Mouse (Mus musculus) heart, embryonic 14.5 days (tissue): ENCODE results near the gene Upk1b. TPM values are rescaled to one million over a fixed set of nuclear protein-coding genes. Genes with fewer than 3 reads are reported as not detected.
"Not testable (repeated sequence)": the region's sequence is repeated elsewhere in the genome, so short reads cannot be mapped to it uniquely, and the experiment has no call there.

ENCODE experiments used
- ATAC-seq: fragments of 200-750 bp; cut with Nextera tagmentation; 2 replicates; pipeline ENCODE4 v1.8.0; 2017; ENCODE audit warnings: low read depth, moderate TSS enrichment; ENCODE audit not compliant: insufficient number of reproducible peaks, insufficient read depth, low FRiP score
- H3K27ac ChIP-seq, 2 experiments: fragments of 200-500 bp in 1 of 2; fragments of 300-500 bp in 1 of 2; sonication (generic) in 1 of 2; replicated peaks in 1 of 2; 2 replicates each; pipeline ENCODE4 v1.5.1; 2012 to 2014; ENCODE audit warnings: low read depth in 2 of 2, low read length in 2 of 2, control low read depth in 1 of 2, mild to moderate bottlenecking in 1 of 2, mixed read lengths in 1 of 2; ENCODE audit not compliant: control insufficient read depth in 1 of 2, insufficient read depth in 1 of 2
- H3K27me3 ChIP-seq: fragments of 300-500 bp; sonication (generic); 2 replicates; pipeline ENCODE4 v1.6.1; 2014; ENCODE audit warnings: mild to moderate bottlenecking, low read length, control low read depth; ENCODE audit not compliant: control insufficient read depth, insufficient read depth
- H3K36me3 ChIP-seq: fragments of 300-500 bp; sonication (generic); 2 replicates; pipeline ENCODE4 v1.6.1; 2014; ENCODE audit warnings: mild to moderate bottlenecking, control low read depth, low read length, mixed read lengths; ENCODE audit not compliant: control insufficient read depth, insufficient read depth
- H3K4me1 ChIP-seq, 2 experiments: fragments of 200-500 bp in 1 of 2; fragments of 300-500 bp in 1 of 2; sonication (generic) in 1 of 2; 2 replicates each; pipeline ENCODE4 v1.6.1; 2012 to 2014; ENCODE audit warnings: low read length in 2 of 2, control low read depth in 1 of 2, mixed read lengths in 1 of 2; ENCODE audit not compliant: control insufficient read depth in 2 of 2, insufficient read depth in 2 of 2
- H3K4me2 ChIP-seq: fragments of 300-500 bp; sonication (generic); 2 replicates; pipeline ENCODE4 v1.6.1; 2014; ENCODE audit warnings: mild to moderate bottlenecking, low read length
- H3K4me3 ChIP-seq, 2 experiments: fragments of 200-500 bp in 1 of 2; fragments of 300-500 bp in 1 of 2; sonication (generic) in 1 of 2; 2 replicates each; pipeline ENCODE4 v1.5.1; 2012 to 2014; ENCODE audit warnings: low read length in 2 of 2, mild to moderate bottlenecking in 2 of 2, control low read depth in 1 of 2, low read depth in 1 of 2, moderate library complexity in 1 of 2; ENCODE audit not compliant: control insufficient read depth in 1 of 2, insufficient read depth in 1 of 2
- H3K9ac ChIP-seq: fragments of 300-500 bp; sonication (generic); 2 replicates; pipeline ENCODE4 v1.6.1; 2014; ENCODE audit warnings: mild to moderate bottlenecking, low read length
- H3K9me3 ChIP-seq: fragments of 300-500 bp; sonication (generic); 2 replicates; pipeline ENCODE4 v1.6.1; 2016; ENCODE audit warnings: low read length, control low read depth; ENCODE audit not compliant: control insufficient read depth
- WGBS: fragments of 180-500 bp; shearing (Covaris S2); extraction: QIAGEN DNeasy Blood & Tissue Kit; methylation state at CpG from one replicate; pipeline ENCODE4 v1.1.7; 2014; 5-methylcytosine and 5-hydroxymethylcytosine counted together
- polyA plus RNA-seq: library from polyadenylated mRNA; unstranded; fragments of >200 nt; fragmentation: Nextera tagmentation; extraction: Ambion mirVana; gene quantifications from 2 replicates; pipeline ENCODE4 v1.2.1, GENCODE M21; 2014

Upk1b gene
- 16.4 and 19.4 TPM in 2 replicates for polyA plus RNA-seq

DNA sequence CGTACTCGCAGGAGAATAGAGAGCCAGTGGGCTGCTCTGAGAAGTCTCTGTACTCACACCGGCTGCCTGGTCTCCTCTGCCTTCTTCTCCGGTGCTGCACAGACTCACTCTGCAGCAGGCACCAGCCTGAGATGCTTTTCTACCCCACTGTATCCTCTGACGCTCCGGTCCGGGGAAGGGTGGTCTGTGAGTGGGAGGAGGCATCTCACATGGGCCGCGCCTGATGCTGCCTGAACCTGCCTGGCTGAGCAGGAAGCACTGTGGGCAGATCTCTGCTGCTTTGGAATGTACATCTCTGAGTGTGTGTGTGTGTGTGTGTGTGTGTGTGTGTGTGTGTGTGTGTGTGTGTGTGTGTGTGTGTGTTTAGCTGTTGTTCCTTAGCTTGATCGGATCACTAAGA lies at the start of gene Upk1b:
Gene Upk1b, minus strand, starts transcription at position 238 of the 400 bp plus-strand sequence.
- no peaks in the 10 kb centered on the region for H3K36me3 ChIP-seq
- H3K9ac ChIP-seq, result peak within 1 kb of the TSS; percentile 25; the same call in 1 of the 2 replicates
- no peak for ATAC-seq
- no peak within 1 kb of the TSS for H3K4me3 ChIP-seq
- no peaks in the 10 kb centered on the region for H3K9me3 ChIP-seq
- H3K27ac ChIP-seq, result no peak within 1 kb of the TSS
- H3K4me2 ChIP-seq, result peak within 1 kb of the TSS; percentile 42
- no peaks in the 10 kb centered on the region for H3K27me3 ChIP-seq
- 18% methylated on average over 10 of the region's 10 CpGs for WGBS
- peaks cover 2 to 6% of the 10 kb centered on the region in 2 experiments; a peak in 3 of 4 replicates for H3K4me1 ChIP-seq

- Histone ChIP-seq H3K27ac (no peak within 1 kb of the TSS), H3K4me1 (no peaks in the 10 kb centered on the region), H3K9me3 (no peaks in the 10 kb centered on the region), H3K4me3 (no peak within 1 kb of the TSS), H3K4me2 (no peak within 1 kb of the TSS), H3K36me3 (no peaks in the 10 kb centered on the region), H3K27me3 (no peaks in the 10 kb centered on the region), H3K9ac (no peak within 1 kb of the TSS)
- WGBS, result 77% methylated on average over 3 of the region's 3 CpGs
- no peak for ATAC-seq
Measured at GRCm38 (mm10) chr16:38828649-38829048, 28.5 kb upstream of the Upk1b start, which contains the start of gene 4930435E12Rik. TSS of gene 4930435E12Rik (minus strand) at chr16:38828749.

DNA sequence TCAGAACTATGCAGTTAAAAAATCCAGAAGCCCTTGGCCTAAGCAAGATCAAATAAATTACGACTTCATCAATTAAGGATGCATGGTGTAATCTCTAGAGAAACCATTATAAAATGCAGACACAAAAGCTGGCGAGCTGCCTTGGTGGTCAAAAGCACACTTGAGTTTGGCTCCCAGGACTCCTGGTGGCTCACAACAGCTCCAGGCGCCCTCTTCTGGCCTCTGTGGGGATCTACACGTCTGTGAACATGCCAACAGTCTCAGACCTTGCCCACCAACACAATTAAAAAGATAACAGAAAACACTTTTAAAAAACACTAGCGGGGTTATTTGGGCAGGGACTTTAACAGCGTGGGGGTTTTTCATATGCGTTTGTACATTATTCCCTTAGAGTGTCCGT lies 12.4 kb upstream of the Upk1b start:
- H3K9me3 ChIP-seq, result no peaks in the 10 kb centered on the region
- ATAC-seq, result no peak; the same call in 1 of the 2 replicates
- no peaks in the 10 kb centered on the region for H3K36me3 ChIP-seq
- no peak overlapping the region for H3K4me3 ChIP-seq
- no peaks in the 10 kb centered on the region for H3K27me3 ChIP-seq
- 23% methylated on average over 8 of the region's 8 CpGs for WGBS
- H3K27ac ChIP-seq, result no peak overlapping the region
- no peak overlapping the region for H3K9ac ChIP-seq
- peaks cover 10 to 23% of the 10 kb centered on the region in 2 experiments for H3K4me1 ChIP-seq
- H3K4me2 ChIP-seq, result no peak overlapping the region

GRCm38 (mm10) chr16:38810196-38810595 lies 10.1 kb upstream of the Upk1b start:
- no peak overlapping the region for H3K9ac ChIP-seq
- no peaks in the 10 kb centered on the region for H3K9me3 ChIP-seq
- no peaks in the 10 kb centered on the region for H3K27me3 ChIP-seq
- ATAC-seq, result no peak
- H3K4me1 ChIP-seq, result peaks cover 4% of the 10 kb centered on the region in 2 experiments
- no peaks in the 10 kb centered on the region for H3K36me3 ChIP-seq
- H3K27ac ChIP-seq, result no peak overlapping the region
- 46% methylated on average over 5 of the region's 5 CpGs for WGBS
- no peak overlapping the region for H3K4me2 ChIP-seq
- no peak overlapping the region for H3K4me3 ChIP-seq

DNA sequence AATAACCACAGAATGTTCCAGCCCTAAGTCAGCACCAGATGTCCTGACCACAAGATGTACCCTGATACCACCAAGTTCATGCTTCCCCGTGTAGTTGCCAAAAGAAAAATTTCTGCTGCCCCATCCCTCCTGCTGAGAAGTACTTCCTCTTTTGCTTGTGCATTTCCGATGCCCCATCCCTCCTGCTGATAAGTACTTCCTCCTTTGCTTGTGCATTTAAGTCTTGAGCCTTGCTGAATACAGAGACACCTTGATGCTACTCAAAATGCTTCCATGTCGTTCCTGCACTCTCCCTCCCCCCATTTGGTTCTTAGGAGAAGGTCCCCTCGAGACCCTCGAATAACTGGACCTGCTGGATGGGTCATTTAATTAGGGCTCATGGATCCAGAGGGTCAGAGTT lies 7.7 kb upstream of the Upk1b start:
- 89% methylated on average over 5 of the region's 5 CpGs for WGBS
- H3K4me1 ChIP-seq, H3K27me3 ChIP-seq, H3K9me3 ChIP-seq, ATAC-seq, H3K4me3 ChIP-seq, H3K36me3 ChIP-seq, H3K4me2 ChIP-seq, H3K27ac ChIP-seq, H3K9ac ChIP-seq: not testable (repeated sequence)

DNA sequence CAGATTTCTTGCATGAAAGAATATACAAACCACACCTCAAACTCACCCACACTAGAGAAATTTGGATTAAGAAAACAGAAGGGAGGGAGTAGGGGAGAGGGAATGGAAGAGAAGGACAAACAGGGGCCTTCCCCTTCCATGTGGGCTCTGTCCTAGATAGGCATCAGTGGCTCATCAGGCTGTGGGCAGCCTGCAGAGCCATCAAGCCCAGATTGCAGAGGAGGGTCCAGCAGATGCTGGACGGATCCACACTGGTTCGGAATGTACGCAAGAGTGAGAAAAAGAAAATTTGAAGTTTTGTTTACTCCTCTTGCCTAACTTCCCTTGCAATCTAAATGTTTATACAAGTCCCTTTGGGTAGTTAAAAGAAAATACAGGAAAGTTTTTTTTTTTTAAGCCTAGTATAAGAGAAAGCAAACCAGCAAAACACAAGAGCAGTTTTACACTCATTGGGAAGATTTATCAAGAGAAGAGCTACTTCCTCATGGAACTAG lies 1.1 kb downstream of the Upk1b start:
- Histone ChIP-seq H3K27ac (no peak overlapping the region), H3K36me3 (no peaks in the 10 kb centered on the region), H3K4me3 (no peak overlapping the region), H3K4me2 (no peak overlapping the region), H3K9me3 (no peaks in the 10 kb centered on the region), H3K27me3 (no peaks in the 10 kb centered on the region), H3K4me1 (peaks cover 2 to 6% of the 10 kb centered on the region in 2 experiments; a peak in 3 of 4 replicates), H3K9ac (no peak overlapping the region)
- no peak for ATAC-seq
- 65% methylated on average over 3 of the region's 3 CpGs for WGBS

GRCm38 (mm10) chr16:38793120-38793519 lies 7.0 kb downstream of the Upk1b start:
- Histone ChIP-seq H3K4me1 (peaks cover 6 to 10% of the 10 kb centered on the region in 2 experiments), H3K9ac (peak overlapping the region; percentile 46), H3K36me3 (no peaks in the 10 kb centered on the region), H3K27me3 (no peaks in the 10 kb centered on the region), H3K27ac (peak overlapping the region; percentile 41 to 78; a peak in 3 of 4 replicates), H3K9me3 (no peaks in the 10 kb centered on the region), H3K4me2 (peak overlapping the region; percentile 53), H3K4me3 (peak overlapping the region; percentile 18 to 25)
- 21% methylated on average over 6 of the region's 6 CpGs for WGBS
- no peak for ATAC-seq

- Histone ChIP-seq H3K9me3 (no peaks in the 10 kb centered on the region), H3K4me1 (peaks cover 8 to 10% of the 10 kb centered on the region in 2 experiments)
Measured at GRCm38 (mm10) chr16:38789966-38790365, 10.2 kb downstream of the Upk1b start.

More at GRCm38 (mm10) chr16:38789966-38790365, 10.2 kb downstream of the Upk1b start:
- H3K9ac ChIP-seq, result no peak overlapping the region
- 81% methylated on average over 3 of the region's 3 CpGs for WGBS
- no peaks in the 10 kb centered on the region for H3K36me3 ChIP-seq
- ATAC-seq, result no peak
- no peaks in the 10 kb centered on the region for H3K27me3 ChIP-seq
- no peak overlapping the region for H3K4me2 ChIP-seq
- no peak overlapping the region for H3K4me3 ChIP-seq
- H3K27ac ChIP-seq, result no peak overlapping the region
